Mouse (Mus musculus): ENCODE measurements at regions not wholly inside any gene's neighbourhood (a gene's known extent, or its start where the extent isn't known, plus 50 kb on each side); places are given as distances from the start of the nearest gene placed in this dataset.
"Not testable (repeated sequence)": the region's sequence is repeated elsewhere in the genome, so short reads cannot be mapped to it uniquely, and the experiment has no call there.

GRCm38 (mm10) chr7:64027100-64027499, 88.4 kb upstream of the Klf13 start:
- DNase-seq, result no peak

DNA sequence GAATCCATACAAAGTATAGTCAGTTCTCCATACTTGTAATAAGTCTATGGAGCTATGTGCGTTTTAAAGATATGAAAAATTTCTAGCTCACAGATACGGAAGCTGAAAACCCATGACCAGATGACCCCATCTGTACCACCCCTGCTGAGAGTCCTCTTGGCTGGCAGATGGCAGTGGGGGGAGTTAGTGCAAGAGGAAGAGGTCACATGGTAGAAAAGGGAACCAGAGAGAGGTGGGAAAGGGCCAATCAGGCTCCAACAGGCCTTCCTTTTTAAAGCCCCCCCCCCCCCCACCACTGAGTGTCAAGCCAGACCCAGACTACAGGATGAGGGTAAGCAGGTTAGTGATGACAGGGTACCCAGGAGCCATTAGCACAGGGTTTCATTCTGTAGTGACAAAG, 86.4 kb upstream of the Klf13 start:
- DNase-seq, result no peak

GRCm38 (mm10) chr7:64024253-64024652, 85.5 kb upstream of the Klf13 start:
- DNase-seq, result no peak

DNA sequence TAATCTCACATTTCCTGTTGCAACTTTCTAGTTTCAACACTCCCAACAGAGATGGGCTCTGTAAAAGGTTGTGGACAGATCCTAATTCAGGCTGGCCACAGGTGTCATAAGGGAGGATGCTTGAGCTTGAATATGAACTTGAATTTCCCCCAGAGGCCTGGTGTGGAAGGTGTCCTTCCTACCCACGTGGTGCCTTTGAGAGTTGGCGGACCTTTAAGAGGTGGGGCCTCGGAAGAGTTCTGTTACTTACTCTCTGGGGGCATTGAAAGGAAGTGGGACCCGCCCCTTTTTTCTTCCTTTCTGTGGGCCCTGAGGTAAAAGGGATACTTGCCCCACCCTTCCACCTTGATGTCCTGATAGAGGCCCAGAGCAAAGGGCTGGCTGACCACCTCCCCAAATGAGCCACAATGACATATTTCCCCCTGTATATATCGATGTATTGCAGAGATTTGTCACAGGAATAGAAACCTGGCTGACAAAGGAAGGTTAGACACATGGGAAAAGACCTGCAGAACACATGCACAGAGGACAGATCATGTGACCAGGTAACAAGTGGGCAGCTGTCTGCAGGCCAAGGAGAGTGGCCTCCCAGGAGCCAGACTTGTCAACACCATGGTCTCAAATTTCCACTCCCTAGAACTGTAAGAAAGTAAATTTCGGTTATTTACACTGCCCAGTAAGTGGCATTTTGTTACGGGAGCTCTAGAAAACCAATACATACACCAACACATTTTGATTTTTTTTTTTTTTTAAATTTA, 84.2 kb upstream of the Klf13 start:
- DNase-seq, result no peak

DNA sequence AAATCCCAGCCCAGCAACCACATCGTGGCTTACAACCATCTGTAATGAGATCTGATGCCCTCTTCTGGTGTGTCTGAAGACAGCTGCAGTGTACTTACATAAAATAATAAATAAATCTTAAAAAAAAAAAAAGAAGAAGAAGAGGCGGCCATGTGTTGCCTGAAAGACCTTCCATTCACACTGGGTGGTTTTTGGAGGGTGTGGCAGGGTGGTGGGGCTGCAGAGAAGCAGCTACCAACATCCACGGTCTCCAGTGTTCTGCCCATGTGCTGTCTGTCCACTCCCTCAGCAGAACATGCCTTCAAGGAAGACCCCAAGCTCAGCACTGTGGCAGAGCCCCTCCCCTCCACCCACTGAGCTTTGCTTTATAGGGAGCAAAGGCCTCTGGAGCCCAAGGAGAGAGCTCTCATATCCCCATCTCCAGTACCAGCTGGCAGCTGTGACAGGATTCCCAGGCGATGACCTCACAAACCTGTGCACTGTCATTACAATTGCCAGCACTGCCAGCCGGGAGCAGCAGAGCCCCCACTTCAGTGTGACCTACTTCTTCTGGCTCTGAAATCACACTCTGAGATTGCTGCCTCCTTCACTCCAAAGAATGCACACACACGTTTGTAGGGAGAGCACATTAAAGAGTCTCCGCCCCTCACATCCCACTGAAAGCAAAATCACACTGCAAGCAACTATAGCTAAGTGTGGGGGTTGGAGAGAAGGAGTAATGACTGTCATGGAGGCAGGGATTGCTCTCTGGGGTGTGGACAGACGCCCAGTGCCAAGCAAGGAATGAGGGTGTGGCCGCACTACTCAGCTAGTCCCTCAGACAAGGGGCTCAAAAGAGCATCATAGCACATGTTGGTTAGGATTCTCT, 82.8 kb upstream of the Klf13 start:
- peak; percentile 52 for DNase-seq

GRCm38 (mm10) chr7:64018107-64018506, 79.4 kb upstream of the Klf13 start:
- no peak for DNase-seq

GRCm38 (mm10) chr7:64016874-64017273, 78.2 kb upstream of the Klf13 start:
- no peak for DNase-seq

GRCm38 (mm10) chr7:64015136-64015535, 76.4 kb upstream of the Klf13 start:
- DNase-seq, result not testable (repeated sequence)

DNA sequence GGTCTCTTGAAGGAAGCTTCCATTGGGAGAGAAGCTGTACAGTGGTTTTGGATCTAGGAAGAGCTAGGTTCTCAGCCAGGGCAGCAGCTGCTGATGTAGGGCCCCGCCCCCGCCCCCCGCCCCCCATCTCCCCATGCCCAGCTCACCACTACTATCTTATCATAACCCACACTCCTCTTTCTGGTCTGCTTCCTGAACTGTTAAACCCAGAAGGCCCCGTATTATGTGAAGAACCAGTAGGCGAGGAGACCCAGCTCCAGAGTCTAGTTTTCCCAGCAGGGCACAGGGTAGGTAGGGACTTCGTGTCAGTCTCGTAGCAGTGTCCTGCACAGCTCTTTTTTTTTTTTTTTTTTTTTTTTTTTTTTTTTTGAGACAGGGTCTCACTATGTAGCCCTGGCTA, 75.5 kb upstream of the Klf13 start:
- no peak for DNase-seq

GRCm38 (mm10) chr7:64013023-64013547, 74.4 kb upstream of the Klf13 start:
- DNase-seq, result no peak

GRCm38 (mm10) chr7:64012268-64012601, 73.5 kb upstream of the Klf13 start:
- DNase-seq, result no peak

GRCm38 (mm10) chr7:64011563-64012267, 73.0 kb upstream of the Klf13 start:
- no peak for DNase-seq

DNA sequence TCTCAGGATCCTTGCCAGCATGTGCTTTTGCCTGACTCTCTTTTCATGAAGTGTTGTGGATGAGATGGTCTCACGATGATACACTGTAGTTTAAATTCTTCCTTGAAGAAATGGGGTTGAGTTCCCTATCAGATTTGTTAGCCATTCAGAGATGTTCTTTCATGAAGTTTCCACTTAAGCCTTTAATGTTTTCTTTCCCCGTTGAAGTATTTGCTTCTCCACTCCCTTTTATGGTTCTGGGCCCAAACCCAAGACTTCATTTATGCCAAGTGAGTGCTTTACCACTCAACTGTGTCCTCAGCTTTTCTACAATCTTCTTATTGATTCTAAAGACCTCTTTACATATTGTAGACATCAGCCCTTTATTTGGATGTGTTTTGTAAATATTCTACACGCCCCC, 71.9 kb upstream of the Klf13 start:
- DNase-seq, result no peak

GRCm38 (mm10) chr7:64007766-64008165, 69.1 kb upstream of the Klf13 start:
- no peak for DNase-seq

DNA sequence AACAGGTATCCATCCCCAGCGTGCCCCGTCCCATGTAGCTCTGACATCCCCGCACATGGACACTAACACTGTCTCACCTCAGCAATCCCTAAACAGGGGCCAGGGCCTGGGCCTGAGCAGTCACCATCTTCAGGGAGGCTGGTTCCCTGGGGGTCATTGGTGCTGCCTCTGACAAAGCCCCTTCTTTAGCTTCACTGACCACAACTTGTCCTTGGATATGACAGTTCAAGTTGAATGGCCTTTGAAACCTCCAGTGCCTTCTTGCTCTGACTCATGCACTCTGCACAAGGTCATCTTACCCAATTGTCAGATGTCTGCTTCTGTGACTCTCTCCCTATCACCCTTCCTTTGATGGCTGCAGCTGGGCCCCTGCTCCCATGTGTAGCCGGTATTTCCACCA, 68.2 kb upstream of the Klf13 start:
- DNase-seq, result no peak

- no peak for DNase-seq
Measured at GRCm38 (mm10) chr7:64005765-64006164, 67.0 kb upstream of the Klf13 start.

DNA sequence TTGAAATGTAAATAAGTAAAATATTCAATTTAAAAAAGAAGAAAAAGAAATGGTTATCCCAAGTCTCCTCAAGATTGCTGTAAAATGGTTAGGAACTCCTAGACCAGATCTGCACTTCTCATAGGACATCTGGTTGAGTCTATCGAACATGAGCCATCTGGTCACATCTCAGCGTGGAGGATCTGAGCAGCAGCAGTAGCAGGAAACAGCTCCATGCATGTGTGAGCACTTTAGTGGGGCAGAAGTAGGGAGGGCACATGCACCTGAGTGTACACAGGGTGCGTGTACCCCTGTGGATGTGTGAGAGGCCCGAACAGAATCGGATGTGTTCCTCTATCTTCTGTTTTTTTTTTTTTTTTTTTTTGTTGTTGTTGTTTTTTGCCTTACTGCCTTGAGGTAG, 65.2 kb upstream of the Klf13 start:
- no peak for DNase-seq

GRCm38 (mm10) chr7:64001611-64002111, 62.9 kb upstream of the Klf13 start:
- no peak for DNase-seq

GRCm38 (mm10) chr7:63998995-63999960, 60.6 kb upstream of the Klf13 start:
- DNase-seq, result no peak

GRCm38 (mm10) chr7:63997997-63998396, 59.3 kb upstream of the Klf13 start:
- DNase-seq, result no peak

DNA sequence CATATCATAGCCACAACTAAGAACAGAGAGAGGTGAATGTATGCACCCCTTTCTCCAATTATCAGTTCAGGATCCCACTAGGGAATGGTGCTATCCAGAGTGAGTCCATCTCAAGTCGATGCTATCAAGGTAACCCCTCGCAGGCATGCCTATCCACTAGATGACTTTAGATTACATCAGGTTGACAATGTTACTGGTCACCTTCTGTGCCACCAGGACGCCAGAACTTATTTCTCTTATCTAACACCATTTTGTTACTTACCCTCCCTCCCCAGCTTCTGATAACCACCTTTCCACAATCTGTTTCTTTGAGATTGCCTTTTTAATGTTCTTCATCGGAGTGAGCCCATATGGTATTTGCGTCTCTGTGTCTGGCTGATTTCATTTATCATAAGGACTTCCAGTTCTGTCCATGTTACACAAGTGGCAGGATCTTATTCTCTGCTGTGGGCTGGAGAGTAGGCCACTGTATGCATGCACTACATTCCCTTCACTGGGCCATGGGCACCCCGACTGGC, 57.9 kb upstream of the Klf13 start:
- no peak for DNase-seq

Data from cerebellum, adult 11 months (tissue).